Mouse (Mus musculus) megakaryocyte, embryonic 14.5 days (primary cell): Measurements from ENCODE around the gene Dock9. TPM values are rescaled to one million over a fixed set of nuclear protein-coding genes. Genes with fewer than 3 reads are reported as not detected.

Experiments used
- H3K27me3 ChIP-seq: replicated peaks from 2 replicates; pipeline ENCODE3; 2012; ENCODE audit warnings: inconsistent platforms
- H3K36me3 ChIP-seq: replicated peaks from 2 replicates; pipeline ENCODE3; 2012; ENCODE audit warnings: low read length, inconsistent platforms, mixed read lengths
- H3K4me1 ChIP-seq: 2 replicates; pipeline ENCODE4 v1.6.1; 2012; ENCODE audit warnings: inconsistent platforms
- H3K4me3 ChIP-seq: replicated peaks from 2 replicates; pipeline ENCODE3; 2012; ENCODE audit warnings: moderate library complexity, mild to moderate bottlenecking, inconsistent platforms
- H3K9me3 ChIP-seq: 2 replicates; pipeline ENCODE4 v1.6.1; 2012; ENCODE audit warnings: inconsistent platforms
- FLI1 ChIP-seq: IDR thresholded peaks from 2 replicates; pipeline ENCODE4 v1.6.1; 2012; ENCODE audit warnings: low read length, inconsistent platforms, mixed read lengths
- GATA1 ChIP-seq: IDR thresholded peaks from 3 replicates; pipeline ENCODE4 v1.6.1; 2012; ENCODE audit warnings: mixed read lengths, low read length, inconsistent platforms, borderline replicate concordance
- polyA plus RNA-seq: library from polyadenylated mRNA; stranded (reverse); fragments of >175 nt; gene quantifications from 2 replicates; pipeline ENCODE4 v1.2.3, GENCODE M21; 2012; ENCODE audit warnings: low replicate concordance; ENCODE audit not compliant: insufficient read depth

Gene Dock9
- polyA plus RNA-seq, 1 experiment = 0.13 TPM

GRCm38 (mm10) chr14:121588451-121588850, 209.2 kb downstream of the Dock9 start:
- no peaks in the 10 kb centered on the region for H3K9me3 ChIP-seq
- no peaks in the 10 kb centered on the region for H3K36me3 ChIP-seq
- H3K4me1 ChIP-seq = peaks cover 11% of the 10 kb centered on the region
- no peak overlapping the region for H3K4me3 ChIP-seq
- TF ChIP-seq FLI1 = no peak
- TF ChIP-seq GATA1 = no peak
- peaks cover 11% of the 10 kb centered on the region for H3K27me3 ChIP-seq

- Histone ChIP-seq H3K9me3 (no peaks in the 10 kb centered on the region), H3K36me3 (no peaks in the 10 kb centered on the region), H3K4me1 (peaks cover 11% of the 10 kb centered on the region), H3K4me3 (no peak overlapping the region), H3K27me3 (peaks cover 14% of the 10 kb centered on the region)
- TF ChIP-seq FLI1 = no peak
- no peak for TF ChIP-seq GATA1
Observed at GRCm38 (mm10) chr14:121585906-121586765, 211.5 kb downstream of the Dock9 start.

- Histone ChIP-seq H3K4me1 (no peaks in the 10 kb centered on the region), H3K27me3 (peaks cover 15% of the 10 kb centered on the region), H3K4me3 (no peak overlapping the region), H3K9me3 (no peaks in the 10 kb centered on the region), H3K36me3 (no peaks in the 10 kb centered on the region)
- no peak for TF ChIP-seq GATA1
- no peak for TF ChIP-seq FLI1
Observed at GRCm38 (mm10) chr14:121579055-121579454, 218.6 kb downstream of the Dock9 start.

GRCm38 (mm10) chr14:121573391-121573790, 224.2 kb downstream of the Dock9 start:
- no peak for TF ChIP-seq GATA1
- TF ChIP-seq FLI1 = no peak
- Histone ChIP-seq H3K9me3 (no peaks in the 10 kb centered on the region), H3K4me3 (no peak overlapping the region), H3K36me3 (no peaks in the 10 kb centered on the region), H3K4me1 (no peaks in the 10 kb centered on the region), H3K27me3 (peaks cover 9% of the 10 kb centered on the region)

GRCm38 (mm10) chr14:121566794-121567201, 230.8 kb downstream of the Dock9 start:
- Histone ChIP-seq H3K4me3 (no peak overlapping the region), H3K4me1 (no peaks in the 10 kb centered on the region), H3K9me3 (0 out of 2 replicates have a peak, but pooled peaks cover 3% of the 10 kb centered on the region), H3K27me3 (peaks cover 3% of the 10 kb centered on the region), H3K36me3 (no peaks in the 10 kb centered on the region)
- TF ChIP-seq FLI1 (no peak), GATA1 (no peak)

- H3K4me1 ChIP-seq = no peaks in the 10 kb centered on the region
- H3K27me3 ChIP-seq = peaks cover 3% of the 10 kb centered on the region
- TF ChIP-seq FLI1 (no peak), GATA1 (no peak)
- no peak overlapping the region for H3K4me3 ChIP-seq
- H3K9me3 ChIP-seq = 0 out of 2 replicates have a peak, but pooled peaks cover 3% of the 10 kb centered on the region
- H3K36me3 ChIP-seq = no peaks in the 10 kb centered on the region
Observed at GRCm38 (mm10) chr14:121565930-121566329, 231.7 kb downstream of the Dock9 start.

- H3K4me3 ChIP-seq = no peak overlapping the region
- TF ChIP-seq GATA1 = no peak
- TF ChIP-seq FLI1 = no peak
- H3K9me3 ChIP-seq = 0 out of 2 replicates have a peak, but pooled peaks cover 3% of the 10 kb centered on the region
- H3K36me3 ChIP-seq = no peaks in the 10 kb centered on the region
- H3K27me3 ChIP-seq = peaks cover 3% of the 10 kb centered on the region
- no peaks in the 10 kb centered on the region for H3K4me1 ChIP-seq
Observed at GRCm38 (mm10) chr14:121564656-121565055, 233.0 kb downstream of the Dock9 start.

GRCm38 (mm10) chr14:121563954-121564353, 233.7 kb downstream of the Dock9 start:
- TF ChIP-seq GATA1 = no peak
- no peak for TF ChIP-seq FLI1
- Histone ChIP-seq H3K4me1 (no peaks in the 10 kb centered on the region), H3K4me3 (no peak overlapping the region), H3K36me3 (no peaks in the 10 kb centered on the region), H3K27me3 (peaks cover 5% of the 10 kb centered on the region), H3K9me3 (0 out of 2 replicates have a peak, but pooled peaks cover 3% of the 10 kb centered on the region)

GRCm38 (mm10) chr14:121559026-121559425, 238.6 kb downstream of the Dock9 start:
- H3K27me3 ChIP-seq = peaks cover 2% of the 10 kb centered on the region
- TF ChIP-seq GATA1 = no peak
- H3K4me1 ChIP-seq = no peaks in the 10 kb centered on the region
- no peak overlapping the region for H3K4me3 ChIP-seq
- H3K36me3 ChIP-seq = no peaks in the 10 kb centered on the region
- no peaks in the 10 kb centered on the region for H3K9me3 ChIP-seq
